Mouse (Mus musculus) stomach, postnatal 0 days (tissue): ENCODE measurements around the gene Islr.

Source experiments
- CTCF ChIP-seq: IDR thresholded peaks from 2 replicates; pipeline ENCODE4 v1.5.1; 2016; ENCODE audit warnings: antibody characterized with exemption, low read depth, mild to moderate bottlenecking, moderate library complexity
- EP300 ChIP-seq: optimal IDR thresholded peaks from 2 replicates; pipeline ENCODE3; 2016; ENCODE audit warnings: antibody characterized with exemption

DNA sequence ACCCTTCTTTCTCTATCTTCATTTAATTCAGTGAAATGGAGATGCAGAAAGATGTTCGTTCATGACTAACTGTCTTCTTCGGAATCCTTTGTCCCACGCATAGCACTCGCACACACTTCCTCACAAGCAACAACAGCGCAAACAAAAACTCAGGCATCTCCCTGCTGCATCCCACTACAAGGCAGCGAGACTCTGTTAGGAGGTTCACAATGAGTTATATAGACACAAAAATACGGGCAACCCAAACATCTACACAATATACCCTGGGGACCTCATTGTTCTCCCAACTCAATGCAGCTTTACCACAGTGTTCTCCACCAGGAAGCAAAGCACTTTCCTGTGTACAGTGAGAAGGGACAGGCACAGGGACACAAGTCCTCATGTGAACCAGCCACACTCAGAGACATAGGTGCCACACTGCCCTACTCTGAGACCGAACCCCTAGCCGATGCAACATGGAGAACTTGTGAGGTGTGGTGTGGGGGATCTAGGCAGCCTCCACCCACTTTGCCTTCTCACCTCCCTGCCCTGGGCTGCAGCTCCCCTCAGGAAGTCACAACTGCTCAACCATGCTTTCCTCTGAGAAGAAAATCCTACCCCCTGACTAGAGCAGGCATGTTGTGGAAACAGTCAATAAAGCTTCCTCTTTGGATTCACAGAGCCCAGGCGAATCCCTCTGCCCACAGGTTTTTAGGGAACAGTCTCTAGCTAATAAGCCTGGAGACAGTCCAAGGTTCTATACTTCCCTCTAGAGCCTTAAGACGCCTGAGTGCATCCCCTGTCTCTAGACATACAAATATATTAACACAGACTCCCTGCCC, 3.6 kb downstream of the Islr start:
- TF ChIP-seq CTCF (no peak), EP300 (no peak)
